Mouse (Mus musculus) liver, embryonic 18 days (tissue): ENCODE data around the gene Slc17a9. TPM values are rescaled to one million over a fixed set of nuclear protein-coding genes. Genes with fewer than 3 reads are reported as not detected.

ENCODE experiments used
- polyA plus RNA-seq: library from polyadenylated mRNA; depleted of rRNA; stranded (reverse); fragments of >200 nt; gene quantifications from 2 replicates; pipeline ENCODE4 v1.2.3, GENCODE M21; 2012; rRNA removed

The Slc17a9 gene
- 15.6 and 19.5 TPM in 2 replicates for polyA plus RNA-seq

DNA sequence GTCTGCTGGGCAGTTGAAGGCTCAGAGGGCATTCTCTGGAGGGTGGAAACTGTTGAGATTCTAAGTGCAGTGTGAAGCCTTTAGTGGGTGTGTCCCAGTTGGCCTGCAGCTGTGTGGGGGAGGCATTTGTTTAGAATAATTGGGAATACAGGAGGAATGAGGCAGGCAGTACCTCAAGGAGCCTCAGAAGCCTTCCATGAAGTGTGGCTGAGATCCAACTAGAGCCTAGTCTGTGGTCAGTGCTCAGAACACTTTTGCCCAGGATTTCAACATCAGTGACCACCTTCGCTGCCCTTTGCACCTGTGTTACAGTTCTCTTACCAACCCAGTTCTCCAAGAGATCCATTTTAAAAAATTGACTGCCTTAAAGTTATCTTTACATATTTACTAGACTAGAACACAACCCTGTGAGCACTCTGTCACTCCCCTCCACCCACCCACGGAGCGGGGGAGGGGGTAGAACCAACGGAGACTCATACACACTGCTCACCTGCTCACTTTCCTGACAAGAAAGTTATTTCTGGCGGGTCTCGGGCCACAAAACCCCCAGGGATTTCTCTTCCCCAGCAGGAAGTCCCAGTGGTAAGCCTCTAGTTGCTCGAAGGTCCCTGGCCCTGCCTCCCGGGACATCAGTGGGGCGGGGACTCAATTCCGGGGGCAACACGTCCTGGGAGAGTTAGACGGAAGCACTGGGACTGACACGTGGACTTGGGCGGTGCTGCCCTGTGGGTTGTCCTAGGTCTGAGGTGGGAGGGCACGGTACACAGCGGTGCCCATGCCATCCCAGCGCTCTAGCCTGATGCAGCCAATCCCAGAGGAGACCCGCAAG, at the start of gene Slc17a9:
Gene Slc17a9 (plus strand): TSS at position 679 of the 829 bp plus-strand sequence.

DNA sequence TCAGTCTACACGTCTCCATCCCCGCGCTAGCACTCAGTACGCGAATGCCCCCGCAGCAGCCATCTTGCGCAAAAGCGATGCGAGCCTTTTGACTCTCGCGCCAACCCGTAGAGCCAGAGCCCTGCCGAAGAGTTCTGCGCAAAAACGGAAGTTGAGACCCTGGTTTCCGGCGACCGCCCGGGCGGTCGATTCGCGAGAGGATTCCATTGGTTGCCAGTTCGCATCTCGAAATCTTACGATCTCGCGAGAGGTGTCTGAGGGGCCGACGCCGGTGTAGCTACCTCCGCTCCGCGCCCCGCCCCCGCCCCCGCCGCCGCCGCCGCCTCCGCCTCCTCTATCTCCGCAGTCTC, 15.2 kb upstream of the Slc17a9 start, which contains the start of the genes Dido1 and Gid8:
Gene Dido1 (minus strand): TSS at position 77 of the 350 bp plus-strand sequence.
Gene Gid8 (plus strand): TSS at position 195 of the 350 bp plus-strand sequence.

DNA sequence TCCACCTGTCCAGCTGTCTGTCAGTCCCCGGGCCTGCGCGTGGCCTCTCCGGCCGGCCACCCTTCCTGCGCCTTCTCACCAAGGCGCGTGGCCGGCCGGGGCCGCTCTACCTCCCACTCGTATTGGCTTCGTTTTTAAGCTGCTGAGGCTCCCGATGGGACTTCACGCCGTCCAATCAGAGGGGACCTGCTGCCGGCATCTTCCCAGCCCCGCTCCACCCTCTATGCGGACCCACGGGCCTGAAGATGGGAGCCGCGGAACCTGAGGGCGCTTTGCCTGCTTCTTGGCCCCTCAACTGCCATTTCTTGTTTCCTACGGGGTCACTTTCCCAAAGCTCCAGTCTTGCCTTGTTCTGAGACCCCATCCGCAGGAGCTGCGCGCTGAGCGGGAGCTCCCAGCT, 51.7 kb downstream of the Slc17a9 start, which contains the start of gene Bhlhe23:
Gene Bhlhe23 (minus strand): TSS at position 108 of the 400 bp plus-strand sequence.

Other genes with a start within 250 kb of the Slc17a9 start
- gene Ntsr1, start 225.3 kb upstream of the Slc17a9 start, polyA plus RNA-seq = 0.01 and 0.02 TPM in 2 replicates
- gene Mrgbp, start 144.0 kb upstream of the Slc17a9 start, polyA plus RNA-seq = 11.4 and 12.6 TPM in 2 replicates
- 43.3 and 47.9 TPM in 2 replicates for gene Ogfr, start 136.0 kb upstream of the Slc17a9 start, polyA plus RNA-seq
- gene Col9a3, start 127.5 kb upstream of the Slc17a9 start, polyA plus RNA-seq = 0.89 and 0.97 TPM in 2 replicates
- gene Tcfl5, start 82.6 kb upstream of the Slc17a9 start, polyA plus RNA-seq = 0.12 and 0.20 TPM in 2 replicates
- 10.1 and 13.0 TPM in 2 replicates for gene Dido1, start 15.3 kb upstream of the Slc17a9 start, polyA plus RNA-seq
- 54.0 and 54.6 TPM in 2 replicates for gene Gid8, start 15.1 kb upstream of the Slc17a9 start, polyA plus RNA-seq
- not detected in 2 replicates for gene Bhlhe23, start 51.6 kb downstream of the Slc17a9 start, polyA plus RNA-seq
- 16.6 and 17.1 TPM in 2 replicates for gene Ythdf1, start 195.7 kb downstream of the Slc17a9 start, polyA plus RNA-seq
- not detected in 2 replicates for gene Birc7, start 203.8 kb downstream of the Slc17a9 start, polyA plus RNA-seq
- gene Nkain4, start 229.4 kb downstream of the Slc17a9 start, polyA plus RNA-seq = 2.0 and 2.2 TPM in 2 replicates
- 22.9 and 24.8 TPM in 2 replicates for gene Arfgap1, start 242.0 kb downstream of the Slc17a9 start, polyA plus RNA-seq